Mouse (Mus musculus): ENCODE results near the gene Exd1. TPM values are rescaled to one million over a fixed set of nuclear protein-coding genes. Genes with fewer than 3 reads are reported as not detected.

Exd1 gene
- polyA plus RNA-seq, 1 experiment from 2014 or later, result 0.09 TPM

Other genes with a start within 250 kb of the Exd1 start
- 15.1 and 15.9 TPM in 2 replicates for gene Dll4, start 221.8 kb downstream of the Exd1 start, polyA plus RNA-seq (2015; fragmentation: Nextera tagmentation; extraction: Ambion mirVana)
- 0.13 and 0.30 TPM in 2 replicates for gene Chac1, start 196.4 kb downstream of the Exd1 start, polyA plus RNA-seq (2015; fragmentation: Nextera tagmentation; extraction: Ambion mirVana)
- gene Ino80, start 69.9 kb downstream of the Exd1 start, polyA plus RNA-seq (2015; fragmentation: Nextera tagmentation; extraction: Ambion mirVana), result 4.7 and 5.3 TPM in 2 replicates
- 71.1 and 72.1 TPM in 2 replicates for gene Chp1, start 70 bp upstream of the Exd1 start, polyA plus RNA-seq (2015; fragmentation: Nextera tagmentation; extraction: Ambion mirVana)
- 121 and 134 TPM in 2 replicates for gene Nusap1, start 70.7 kb upstream of the Exd1 start, polyA plus RNA-seq (2015; fragmentation: Nextera tagmentation; extraction: Ambion mirVana)
- gene Oip5, start 70.8 kb upstream of the Exd1 start, polyA plus RNA-seq (2015; fragmentation: Nextera tagmentation; extraction: Ambion mirVana), result 28.9 and 33.1 TPM in 2 replicates
- 46.7 and 49.1 TPM in 2 replicates for gene Ndufaf1, start 115.2 kb upstream of the Exd1 start, polyA plus RNA-seq (2015; fragmentation: Nextera tagmentation; extraction: Ambion mirVana)
- gene Rtf1, start 127.4 kb upstream of the Exd1 start, polyA plus RNA-seq (2015; fragmentation: Nextera tagmentation; extraction: Ambion mirVana), result 63.8 and 73.9 TPM in 2 replicates
- 1.6 and 2.1 TPM in 2 replicates for gene Itpka, start 194.7 kb upstream of the Exd1 start, polyA plus RNA-seq (2015; fragmentation: Nextera tagmentation; extraction: Ambion mirVana)
- gene Ltk, start 212.8 kb upstream of the Exd1 start, polyA plus RNA-seq (2015; fragmentation: Nextera tagmentation; extraction: Ambion mirVana), result 0.08 TPM in 1 of 2 replicates, not detected in the other
- gene Rpap1, start 239.9 kb upstream of the Exd1 start, polyA plus RNA-seq (2015; fragmentation: Nextera tagmentation; extraction: Ambion mirVana), result 17.9 and 18.0 TPM in 2 replicates

Data from thymus, postnatal 0 days (tissue).